Mouse (Mus musculus): ENCODE data around the gene Ccdc22. TPM values are rescaled to one million over a fixed set of nuclear protein-coding genes. Genes with fewer than 3 reads are reported as not detected.

Gene Ccdc22
- total RNA-seq, 1 experiment from 2014 or later, result 17.7 TPM

GRCm38 (mm10) chrX:7573176-7574086 lies 31.9 kb downstream of the Ccdc22 start, which contains the start of gene Foxp3:
TSS of gene Foxp3 (plus strand) at chrX:7573644.
- peak; percentile 70 for DNase-seq

DNA sequence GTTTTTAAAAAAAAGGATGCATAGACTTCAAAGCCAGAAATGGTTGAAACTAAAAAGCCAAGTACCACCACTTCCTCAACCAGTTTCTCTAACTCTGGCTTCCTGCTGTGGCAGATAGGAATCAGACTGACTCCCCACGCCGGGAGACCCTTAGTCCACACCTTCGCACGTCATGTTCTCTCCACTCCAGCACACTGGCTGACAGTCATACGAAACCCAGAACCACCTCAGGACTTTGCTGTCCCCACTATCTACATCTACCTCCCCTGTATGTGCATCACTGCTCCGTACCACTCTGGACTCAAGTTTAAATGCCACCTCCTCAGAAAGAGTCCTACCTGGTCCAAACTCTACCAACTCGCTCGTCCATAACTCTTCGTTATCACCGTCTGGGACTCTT lies 32.9 kb downstream of the Ccdc22 start:
- DNase-seq, result no peak

DNA sequence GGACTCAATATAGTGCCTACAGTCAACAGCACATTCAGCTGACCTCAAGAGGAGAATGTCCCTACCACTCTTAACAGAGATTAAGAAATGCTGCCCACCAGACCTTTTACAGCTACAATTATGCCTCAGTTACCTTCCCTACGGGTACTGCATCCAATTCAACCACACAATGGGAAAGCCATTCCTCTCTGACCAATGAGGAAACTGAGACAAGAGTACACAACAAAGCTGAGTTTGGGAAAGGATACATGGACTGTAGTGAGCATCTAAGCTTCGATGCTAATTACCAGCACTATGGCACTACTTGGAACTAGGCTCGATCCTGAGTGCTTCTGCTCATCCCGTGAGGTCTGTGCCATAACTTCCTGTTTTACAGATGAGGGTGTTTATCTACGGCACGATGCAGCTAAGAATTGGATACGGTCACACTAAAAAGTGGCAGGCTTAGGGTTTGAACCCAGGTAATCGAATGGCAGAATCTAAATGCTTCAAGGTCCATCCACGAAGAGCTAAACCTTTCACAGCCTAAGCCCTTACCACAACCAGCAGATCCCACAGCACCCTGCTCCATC lies 33.7 kb downstream of the Ccdc22 start:
- no peak for DNase-seq

DNA sequence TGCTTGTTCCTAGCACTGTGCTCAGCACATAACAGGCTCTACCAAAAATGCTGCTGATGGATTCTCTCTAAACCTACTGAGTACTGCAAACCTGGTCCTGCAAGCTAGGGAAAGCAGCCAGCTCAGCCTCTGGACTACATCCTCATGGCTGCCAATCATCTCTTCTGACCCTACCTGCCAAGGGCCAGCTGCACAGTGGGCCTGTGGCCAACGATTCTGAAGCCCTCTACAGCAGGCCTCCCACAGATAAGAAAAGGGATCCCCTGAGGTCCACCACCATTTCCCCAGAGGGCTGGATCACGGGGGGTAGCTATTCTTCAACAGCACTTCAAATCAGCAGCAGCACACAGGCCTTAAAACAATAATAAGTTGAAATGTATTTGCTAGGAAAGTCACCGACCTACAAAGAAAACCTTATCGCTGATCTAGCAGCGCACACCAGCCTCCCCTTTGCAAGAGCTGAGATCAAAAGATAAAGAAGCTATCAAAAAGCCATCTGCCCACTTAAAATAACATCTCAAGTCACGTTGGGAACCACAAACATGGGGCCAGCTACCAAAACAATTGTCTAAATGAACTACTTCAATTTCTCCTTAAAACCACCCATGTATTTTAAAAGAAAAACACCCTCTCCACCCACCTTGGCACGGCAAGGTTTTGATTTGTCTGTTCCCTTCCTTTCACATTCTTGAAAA lies 34.7 kb downstream of the Ccdc22 start:
- DNase-seq, result no peak

GRCm38 (mm10) chrX:7567491-7567890 lies 37.8 kb downstream of the Ccdc22 start:
- no peak for DNase-seq

DNA sequence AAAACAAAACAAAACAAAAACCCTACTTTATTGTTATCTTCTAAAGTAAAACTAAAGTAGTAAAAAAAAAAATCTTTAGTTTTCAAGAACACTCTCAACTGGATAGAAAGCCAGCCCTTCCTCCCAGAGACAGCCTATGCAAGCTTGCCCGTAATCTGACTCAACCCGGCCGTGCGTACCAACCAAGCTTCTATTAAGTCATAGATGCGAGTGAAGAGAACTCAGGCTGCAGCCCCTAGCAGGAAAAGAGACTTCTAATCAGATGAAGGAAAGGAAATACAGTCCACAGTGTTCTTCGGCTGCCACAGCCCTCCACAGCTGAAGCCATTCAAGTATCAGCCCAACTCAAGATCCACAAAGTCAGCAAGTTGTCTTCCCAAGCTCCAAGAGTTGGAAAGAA lies 39.0 kb downstream of the Ccdc22 start:
- no peak for DNase-seq

- no peak for DNase-seq
These were observed 42.2 kb downstream of the Ccdc22 start for GRCm38 (mm10) chrX:7563076-7563475.

GRCm38 (mm10) chrX:7553474-7553873 lies 51.8 kb downstream of the Ccdc22 start:
- no peak for DNase-seq

Other genes with a start within 250 kb of the Ccdc22 start
- gene Usp27x, start 229.7 kb downstream of the Ccdc22 start, total RNA-seq (2021), result 17.5 and 18.8 TPM in 2 replicates
- 0.48 and 1.1 TPM in 2 replicates for gene Foxp3, start 31.9 kb downstream of the Ccdc22 start, total RNA-seq (2021)
- 3.0 and 4.1 TPM in 2 replicates for gene Ppp1r3f, start 31.2 kb downstream of the Ccdc22 start, total RNA-seq (2021)
- gene Cacna1f, start 1.6 kb upstream of the Ccdc22 start, total RNA-seq (2021), result not detected in 2 replicates
- gene Syp, start 33.0 kb upstream of the Ccdc22 start, total RNA-seq (2021), result 41.0 and 57.2 TPM in 2 replicates
- gene Prickle3, start 51.7 kb upstream of the Ccdc22 start, total RNA-seq (2021), result 16.0 and 19.8 TPM in 2 replicates
- gene Plp2, start 65.9 kb upstream of the Ccdc22 start, total RNA-seq (2021), result 75.2 and 76.6 TPM in 2 replicates
- 4.2 and 5.1 TPM in 2 replicates for gene Magix, start 75.7 kb upstream of the Ccdc22 start, total RNA-seq (2021)
- gene Gpkow, start 91.6 kb upstream of the Ccdc22 start, total RNA-seq (2021), result 45.4 and 47.9 TPM in 2 replicates
- 51.1 and 57.3 TPM in 2 replicates for gene Wdr45, start 108.8 kb upstream of the Ccdc22 start, total RNA-seq (2021)
- gene Gm45208, start 116.7 kb upstream of the Ccdc22 start, total RNA-seq (2021), result 0.52 TPM in 1 of 2 replicates, not detected in the other
- gene Praf2, start 122.9 kb upstream of the Ccdc22 start, total RNA-seq (2021), result 11.1 and 11.8 TPM in 2 replicates
- 4.2 TPM in 2 replicates for gene Ccdc120, start 145.4 kb upstream of the Ccdc22 start, total RNA-seq (2021)
- 41.0 and 45.4 TPM in 2 replicates for gene Tfe3, start 157.0 kb upstream of the Ccdc22 start, total RNA-seq (2021)
- gene Gripap1, start 184.2 kb upstream of the Ccdc22 start, total RNA-seq (2021), result 49.0 and 56.4 TPM in 2 replicates
- gene Kcnd1, start 216.8 kb upstream of the Ccdc22 start, total RNA-seq (2021), result 0.93 and 1.3 TPM in 2 replicates
- gene Otud5, start 235.8 kb upstream of the Ccdc22 start, total RNA-seq (2021), result 62.4 and 64.8 TPM in 2 replicates

Measured in adrenal gland, postnatal 14 days (tissue).